Mouse (Mus musculus): ENCODE results near the gene Fzd2. TPM values are rescaled to one million over a fixed set of nuclear protein-coding genes. Genes with fewer than 3 reads are reported as not detected.
"Not testable (repeated sequence)": the region's sequence is repeated elsewhere in the genome, so short reads cannot be mapped to it uniquely, and the experiment has no call there.

The Fzd2 gene
- total RNA-seq (2021) = 10 to 100 TPM; 21.9 TPM

DNA sequence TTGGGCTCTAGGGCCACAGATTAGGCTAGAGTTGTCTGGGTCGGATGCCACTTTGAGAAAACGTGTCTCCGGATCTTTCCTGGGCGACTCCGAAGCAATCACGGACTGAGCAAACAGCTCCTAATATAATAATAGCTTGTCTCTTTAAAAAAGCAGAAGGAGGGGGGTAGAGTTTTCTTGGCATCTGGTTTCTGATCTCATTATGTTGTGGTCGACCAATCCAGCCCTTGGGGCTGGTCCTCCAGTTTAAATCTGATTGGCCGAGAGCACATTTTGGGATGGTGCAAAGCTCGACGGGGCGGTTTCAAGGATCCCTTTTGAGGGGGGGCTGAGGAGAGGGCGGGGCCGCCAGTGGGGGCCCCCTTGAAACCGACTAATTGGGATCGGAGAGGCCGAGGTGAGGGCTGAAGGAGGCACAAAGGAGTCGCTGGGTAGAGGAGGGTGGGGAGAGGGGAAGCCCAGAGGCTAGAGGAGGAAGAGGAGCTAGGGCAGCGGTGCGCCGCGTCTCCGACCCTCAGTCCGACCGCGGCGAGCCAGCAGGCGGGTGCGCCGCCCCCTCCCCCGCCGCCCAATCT is at the start of gene Fzd2:
Gene Fzd2, plus strand, starts transcription at position 387 of the 575 bp plus-strand sequence.
- DNase-seq = peak; percentile 88

DNA sequence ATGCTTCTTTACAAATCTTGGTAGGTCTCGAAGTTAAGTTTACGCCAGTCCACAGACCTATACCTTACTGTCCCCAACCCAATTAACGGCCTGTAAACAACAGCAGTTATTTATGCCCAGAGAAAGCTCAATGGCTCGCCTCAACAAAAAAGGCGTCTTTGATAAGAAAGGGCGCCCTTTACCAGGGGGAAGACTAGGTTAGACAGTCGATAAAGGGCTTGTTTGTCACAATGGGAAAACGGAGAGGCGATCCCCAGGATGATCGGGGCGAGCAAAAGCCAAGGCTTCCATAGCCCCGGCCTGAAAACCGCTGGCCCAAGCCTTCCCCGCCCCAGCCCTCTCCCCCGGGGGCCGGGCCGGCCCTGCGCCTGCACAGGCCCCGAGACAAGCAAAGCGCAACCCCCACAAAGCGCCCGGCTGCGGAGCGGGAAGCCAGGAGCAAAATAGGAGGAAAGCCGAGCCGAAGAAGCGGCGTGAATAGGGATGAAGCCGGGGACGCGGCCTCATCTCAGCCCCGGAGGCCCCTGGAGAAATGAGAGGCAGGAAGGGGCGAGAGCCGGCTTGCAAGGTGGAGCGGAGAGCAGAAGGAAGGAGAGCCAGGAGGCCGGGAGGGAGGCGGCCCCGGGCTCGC is 48.7 kb upstream of the Fzd2 start:
- DNase-seq = no peak

DNA sequence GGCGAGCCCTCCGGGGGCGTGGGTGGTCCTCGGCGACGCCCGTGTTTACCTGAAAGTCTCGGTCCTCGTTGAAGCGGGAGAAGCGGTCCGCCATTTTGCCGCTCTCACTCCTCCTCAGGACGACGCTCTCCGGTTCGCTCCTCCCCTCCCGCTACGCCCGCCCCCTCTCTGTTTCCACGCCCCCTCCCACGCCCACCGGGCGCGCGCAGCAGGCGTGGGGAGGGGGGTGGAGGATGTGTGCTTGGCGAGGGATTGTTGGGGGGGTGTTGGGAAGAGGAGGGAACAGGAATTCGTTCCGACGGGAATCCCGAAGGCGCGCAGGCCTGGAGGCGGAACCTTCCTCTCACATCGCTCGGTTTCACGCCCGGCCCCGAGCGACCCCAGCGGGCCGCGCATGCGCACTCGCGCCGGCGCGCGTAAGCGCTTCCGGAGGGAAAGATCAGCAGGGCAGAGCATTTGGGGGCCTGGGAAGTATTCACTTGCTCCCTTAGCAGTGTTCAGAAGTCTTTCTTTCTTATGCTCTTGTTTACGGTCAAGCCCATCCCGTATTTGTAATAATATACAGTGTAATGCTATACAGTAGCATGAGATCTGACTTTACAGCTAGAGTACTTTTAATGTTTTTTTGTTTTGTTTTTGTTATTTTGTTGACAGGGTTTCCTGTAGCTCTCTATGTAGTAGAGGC is 48.0 kb upstream of the Fzd2 start, which contains the start of gene Gpatch8:
Gene Gpatch8, minus strand, starts transcription at position 362 of the 685 bp plus-strand sequence.
- DNase-seq = peak; percentile 96

DNA sequence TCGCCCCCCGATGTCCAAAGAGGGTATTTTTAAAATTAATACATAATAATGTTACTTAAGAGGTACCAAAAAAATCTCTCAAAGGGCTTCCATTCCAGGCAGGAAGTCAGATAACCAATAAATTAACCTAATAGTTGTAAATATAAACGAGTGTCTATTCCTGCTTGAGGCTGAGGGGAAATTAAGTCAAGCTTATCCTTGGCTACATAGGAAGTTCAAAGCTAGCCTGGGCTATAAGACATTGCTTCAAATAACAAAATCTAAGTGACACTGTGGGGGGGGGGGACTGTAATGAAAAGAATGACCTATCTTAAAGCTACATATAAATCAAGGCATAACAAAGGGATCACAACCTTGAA is 47.5 kb upstream of the Fzd2 start:
- DNase-seq = no peak

DNA sequence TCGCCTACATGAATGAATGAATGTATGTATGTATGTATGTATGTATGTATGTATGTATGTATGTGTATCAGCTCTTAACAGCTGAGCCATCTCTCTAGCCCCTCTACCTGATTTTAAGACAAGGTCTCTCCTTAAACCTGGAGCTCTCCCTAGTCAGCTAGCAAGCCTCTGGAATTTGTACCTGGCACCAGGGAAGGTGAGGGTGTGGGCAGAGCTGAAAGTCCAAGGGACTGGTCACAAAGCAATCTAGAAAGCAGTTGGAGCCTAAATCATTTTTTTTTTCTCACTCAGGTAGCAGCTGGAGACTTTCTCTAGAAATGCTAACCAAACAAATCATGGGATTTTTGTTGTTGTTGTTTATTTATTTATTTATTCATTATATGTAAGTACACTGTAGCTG is 46.8 kb upstream of the Fzd2 start:
- DNase-seq = no peak

DNA sequence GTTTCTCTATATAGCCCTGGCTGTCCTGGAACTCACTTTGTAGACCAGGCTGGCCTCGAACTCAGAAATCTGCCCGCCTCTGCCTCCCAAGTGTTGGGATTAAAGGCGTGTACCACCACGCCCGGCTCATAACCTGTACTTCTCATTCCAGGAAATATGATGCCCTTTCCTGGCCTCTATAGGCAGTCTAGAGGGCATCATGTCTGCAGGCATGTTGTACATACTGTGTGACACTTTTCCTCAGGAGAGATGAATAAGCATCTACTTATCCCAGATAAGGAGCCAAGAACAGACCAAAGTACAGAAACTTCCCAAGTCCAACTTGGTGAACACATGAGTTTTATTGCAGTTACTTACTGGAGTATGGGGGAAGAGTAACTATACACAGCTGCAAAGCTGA is 45.5 kb upstream of the Fzd2 start:
- DNase-seq = no peak

DNA sequence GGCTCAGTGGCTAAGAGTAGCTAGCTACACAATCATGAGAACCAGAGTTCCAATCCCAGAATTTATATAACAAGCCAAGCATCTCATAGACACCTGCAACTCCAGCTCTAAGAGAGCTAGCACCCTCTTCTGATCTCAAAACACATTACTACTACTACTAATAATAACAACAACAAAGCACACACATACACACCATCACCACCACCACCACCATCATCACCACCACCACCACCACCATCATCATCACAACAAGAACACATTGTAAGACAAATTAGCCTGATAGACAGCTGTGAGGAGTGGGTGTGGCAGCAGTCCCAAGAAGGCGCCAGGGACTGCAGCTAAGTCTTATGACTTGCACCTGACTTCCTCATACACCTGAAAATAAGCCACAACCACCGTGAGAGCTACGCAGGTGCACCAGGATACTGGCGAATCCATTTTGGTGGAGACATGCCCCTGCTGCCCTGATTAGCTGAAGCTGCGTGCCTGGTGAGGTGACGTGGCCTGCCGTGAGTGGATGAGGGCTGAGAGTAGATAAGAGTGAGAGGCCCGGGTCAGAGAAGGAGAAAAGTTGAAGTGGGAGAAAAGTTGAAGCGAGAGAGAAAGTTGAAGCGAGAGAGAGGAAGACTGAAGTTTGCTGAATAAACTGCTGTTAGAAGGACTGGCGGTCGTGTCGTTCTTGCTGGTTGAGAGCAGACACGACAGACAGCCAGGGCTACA is 39.1 kb upstream of the Fzd2 start:
- not testable (repeated sequence) for DNase-seq

DNA sequence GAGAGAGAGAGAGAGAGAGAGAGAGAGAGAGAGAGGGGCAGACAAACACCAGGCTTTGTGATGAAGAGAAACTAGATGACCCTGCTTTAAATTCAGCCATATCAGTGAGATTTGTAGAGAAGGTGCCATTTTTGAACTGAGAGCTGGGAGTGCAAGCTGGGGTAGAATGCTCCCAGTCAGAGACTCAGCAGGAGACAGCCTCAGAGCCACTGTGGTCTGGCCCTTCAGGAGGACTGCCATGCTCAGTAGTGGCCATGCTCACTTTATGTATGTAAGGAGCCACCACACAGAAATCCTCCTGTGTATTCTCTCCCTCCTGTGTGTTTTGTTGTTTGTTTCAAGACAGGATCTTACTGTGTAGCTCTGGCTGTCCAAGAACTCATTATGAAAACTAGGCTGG is 38.5 kb upstream of the Fzd2 start:
- DNase-seq = no peak

DNA sequence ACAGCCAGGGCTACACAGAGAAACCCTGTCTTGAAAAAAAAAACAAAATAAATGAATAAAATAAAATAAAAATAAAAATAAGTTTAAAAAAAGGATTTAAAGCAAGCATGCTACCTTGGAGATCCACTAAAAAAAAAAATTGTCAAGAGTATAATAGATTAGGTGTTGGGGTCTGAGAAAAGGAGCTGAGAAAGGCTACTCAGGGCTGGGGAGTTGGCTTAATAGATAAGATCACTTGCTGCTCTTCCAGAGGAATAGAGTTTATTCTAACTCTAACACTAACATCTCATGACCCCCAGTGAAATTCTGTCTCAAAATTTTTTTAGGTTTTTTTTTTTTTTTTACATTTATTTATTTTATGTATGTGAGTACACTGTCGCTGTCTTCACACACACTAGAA is 37.9 kb upstream of the Fzd2 start:
- no peak for DNase-seq

DNA sequence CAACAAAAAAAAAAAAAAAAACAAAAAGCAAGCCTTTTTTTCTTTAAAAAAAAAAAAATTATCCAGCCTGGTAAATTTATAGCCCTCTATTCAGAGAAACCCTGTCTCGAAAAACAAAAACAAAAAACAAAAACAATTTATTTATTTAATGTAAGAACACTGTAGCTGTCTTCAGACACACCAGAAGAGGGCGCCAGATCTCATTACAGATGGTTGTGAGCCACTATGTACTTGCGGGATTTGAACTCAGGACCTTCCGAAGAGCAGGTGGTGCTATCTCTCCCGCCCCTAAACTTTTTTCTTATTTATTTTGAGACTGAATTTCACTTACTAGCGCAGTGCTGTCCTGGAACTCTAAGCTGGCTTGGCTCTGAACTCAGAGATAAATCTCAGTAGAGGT is 37.0 kb upstream of the Fzd2 start:
- DNase-seq = no peak

DNA sequence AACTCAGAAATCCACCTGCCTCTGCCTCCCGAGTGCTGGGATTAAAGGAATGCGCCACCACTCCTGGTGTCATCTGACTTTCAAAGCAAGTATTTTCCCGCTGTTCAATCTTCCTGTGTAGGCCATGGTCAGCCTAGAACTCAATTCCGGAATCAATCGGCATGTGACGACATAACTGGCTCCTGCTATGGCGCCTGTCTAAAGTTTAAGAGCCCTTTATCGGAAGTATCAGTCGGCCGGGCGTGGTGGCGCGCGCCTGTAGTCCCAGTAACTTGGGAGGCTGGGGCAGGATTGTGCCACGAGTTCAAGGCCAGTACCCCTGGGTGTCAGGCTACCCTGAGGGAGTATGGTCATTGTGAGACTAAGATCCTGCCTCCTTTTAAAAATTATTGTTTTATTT is 36.5 kb upstream of the Fzd2 start:
- DNase-seq = no peak

DNA sequence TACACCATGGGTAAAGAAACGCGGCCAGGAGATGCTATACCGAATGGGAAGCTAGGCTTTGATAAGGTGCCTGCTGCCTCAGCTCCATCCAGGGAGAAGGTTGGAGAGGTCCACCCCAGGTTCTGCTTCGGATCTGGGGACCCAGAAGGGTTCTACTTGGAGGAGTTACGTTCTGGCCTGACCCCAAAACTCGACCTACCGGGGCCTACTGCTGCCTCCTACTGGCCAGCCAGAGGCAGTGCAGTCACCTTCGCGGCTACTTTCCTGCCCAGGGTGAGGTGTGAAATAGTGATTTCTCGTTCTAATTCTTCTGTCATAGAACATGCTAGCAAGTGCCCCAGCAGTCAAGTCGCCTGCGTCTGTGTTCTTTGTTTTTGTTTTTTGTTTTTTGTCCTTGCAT is 36.0 kb upstream of the Fzd2 start:
- DNase-seq = peak; percentile 19

DNA sequence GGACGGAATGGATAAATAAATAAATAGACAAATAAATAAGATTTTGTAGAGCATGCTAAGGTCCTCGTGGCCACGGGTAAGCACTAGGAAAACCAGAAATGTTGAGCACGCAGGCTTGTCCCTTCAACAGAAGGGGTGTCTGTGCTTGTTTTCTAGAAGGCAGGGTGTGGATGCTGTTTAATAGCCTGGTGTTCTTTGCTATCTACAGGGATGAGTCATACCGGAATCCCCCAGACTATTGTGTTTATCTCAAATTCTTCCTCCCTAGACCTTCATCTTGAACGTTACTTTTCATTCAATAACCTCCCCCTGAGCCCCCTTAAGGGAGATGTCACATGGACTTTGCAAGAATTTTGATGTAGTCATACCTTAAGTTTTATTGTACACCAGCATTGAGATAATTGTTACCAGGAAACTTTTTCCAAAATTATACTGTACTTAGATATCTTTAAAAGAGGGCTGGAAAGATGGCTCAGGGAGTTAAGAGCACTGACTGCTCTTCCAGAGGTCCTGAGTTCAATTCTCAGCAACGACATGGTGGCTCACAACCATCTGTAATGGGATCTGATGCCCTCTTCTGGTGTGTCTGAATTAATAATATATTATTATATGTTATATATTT is 35.3 kb upstream of the Fzd2 start:
- no peak for DNase-seq

DNA sequence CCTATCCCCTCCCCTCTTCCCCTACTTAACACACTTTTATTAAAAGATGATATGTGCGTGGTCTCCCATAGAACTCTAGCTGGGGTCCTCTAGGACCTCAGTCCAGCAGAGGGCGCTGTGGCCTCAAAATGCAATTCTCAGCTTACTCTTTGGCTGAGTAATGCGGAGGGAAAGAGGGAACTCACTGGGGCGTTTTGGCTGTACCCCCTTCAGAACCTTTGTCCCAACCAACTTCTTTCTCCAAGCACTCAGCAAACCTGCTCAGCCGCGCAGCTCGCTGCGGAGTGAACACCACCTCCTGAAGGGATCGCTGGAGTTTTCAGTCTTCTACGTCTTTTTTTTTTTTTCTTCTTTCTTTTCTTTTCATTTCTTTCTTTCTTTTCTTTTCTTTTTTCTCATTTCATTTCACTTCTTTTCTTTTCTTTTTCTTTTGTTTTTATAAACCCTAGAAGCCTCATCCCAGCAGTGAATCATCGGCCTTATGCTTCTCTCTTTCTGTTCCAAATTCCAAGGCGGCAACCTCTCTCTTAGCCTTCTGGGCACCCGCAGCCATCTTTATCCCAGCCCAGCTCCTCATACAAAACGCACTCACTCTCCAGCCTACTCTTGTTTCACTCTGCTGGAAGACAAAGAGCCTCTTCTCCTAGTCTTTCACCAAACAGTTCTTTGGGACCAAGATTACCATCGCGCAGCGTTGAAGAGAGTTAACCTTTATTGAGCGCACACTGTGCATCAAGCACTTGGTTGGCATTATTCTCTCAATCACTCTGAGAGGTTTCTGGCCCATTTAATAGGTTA is 31.1 kb upstream of the Fzd2 start:
- peak; percentile 94 for DNase-seq

DNA sequence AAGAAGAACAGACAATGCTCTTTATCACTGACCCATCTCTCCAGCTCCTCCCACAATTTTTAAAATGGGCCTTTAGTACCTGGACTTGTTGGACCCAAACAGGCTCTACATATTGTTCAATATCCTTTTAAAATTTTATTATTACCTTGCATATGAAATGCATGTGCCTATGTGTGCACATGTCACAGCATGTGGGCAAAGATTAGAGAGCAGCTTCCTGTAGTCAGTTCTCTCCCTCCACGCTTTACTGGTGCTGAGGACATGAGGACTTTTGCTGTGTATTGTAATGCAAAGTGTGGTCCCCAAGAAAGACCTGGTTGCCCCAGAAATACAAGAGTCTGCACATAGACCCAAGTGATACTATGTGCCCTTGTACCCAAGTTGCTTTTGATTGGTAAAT is 29.2 kb upstream of the Fzd2 start:
- DNase-seq = no peak

DNA sequence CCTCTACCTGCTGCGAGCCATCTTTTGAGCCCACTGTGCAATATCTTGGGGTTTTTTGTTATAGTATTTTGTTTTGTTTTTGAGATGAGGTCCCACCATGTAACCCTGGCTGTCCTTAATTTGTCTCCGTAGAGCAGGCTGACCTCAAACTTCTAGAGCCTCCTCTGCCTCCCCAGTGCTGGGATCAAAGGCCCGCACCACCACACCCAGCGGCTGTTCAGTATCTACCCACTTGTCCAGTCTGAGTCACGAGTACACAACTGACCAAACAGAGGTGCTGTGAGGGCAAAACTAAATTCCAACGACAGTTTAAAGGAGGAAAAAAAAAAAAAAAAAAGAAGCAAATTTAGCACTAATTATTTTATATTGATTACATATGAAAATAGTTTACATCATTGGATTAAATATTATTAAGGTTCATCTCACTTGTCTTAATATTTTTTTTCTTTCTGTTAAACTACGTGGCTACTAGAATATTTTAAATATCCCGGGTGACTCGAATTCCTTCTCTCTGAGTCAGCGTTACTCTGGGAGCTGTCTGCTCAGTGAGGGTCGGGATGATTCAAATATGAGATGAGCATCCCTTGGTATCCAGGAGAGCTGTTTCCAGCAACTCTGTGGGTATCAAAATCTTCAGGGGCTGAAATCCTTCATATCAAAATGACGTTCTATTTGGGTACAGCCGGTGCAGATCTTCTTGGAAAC is 28.0 kb upstream of the Fzd2 start:
- DNase-seq = no peak

DNA sequence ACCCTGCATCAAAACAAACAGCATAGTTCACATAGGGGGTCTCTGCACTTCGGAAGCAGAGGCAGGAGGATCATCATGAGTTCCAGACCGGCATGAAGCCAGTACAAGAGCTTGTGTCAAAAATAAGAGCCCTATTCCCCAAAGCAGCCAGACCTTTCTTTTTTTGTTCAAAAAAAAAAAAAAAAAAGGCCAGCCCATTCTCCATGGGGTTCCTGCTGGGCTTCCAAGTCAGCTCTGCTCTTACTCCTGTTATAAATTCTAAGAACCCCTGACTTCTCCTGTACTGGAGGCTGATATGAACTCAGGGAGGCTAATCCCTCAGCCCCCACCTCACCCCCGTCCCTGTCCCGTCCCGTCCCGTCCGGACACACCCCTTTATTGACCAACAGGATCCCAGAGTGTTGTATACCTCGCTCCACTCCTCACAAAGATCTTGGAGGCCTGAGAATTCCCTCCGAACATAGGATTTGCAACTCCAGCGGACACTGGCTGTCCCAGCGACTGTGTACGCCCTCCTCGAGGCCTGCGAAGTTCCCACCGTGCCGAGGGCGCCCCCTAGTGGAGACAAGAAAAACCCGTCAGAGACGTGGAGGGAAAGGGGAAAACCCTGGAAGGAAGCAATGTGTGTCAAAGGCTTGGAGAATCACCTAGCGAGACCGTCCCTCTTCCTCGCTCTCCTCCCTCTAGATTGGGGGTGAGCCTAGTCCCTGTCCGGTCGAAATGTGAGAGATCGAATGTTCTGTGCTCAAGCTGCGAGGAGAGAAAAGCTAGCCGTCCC is 25.7 kb upstream of the Fzd2 start:
- DNase-seq = peak; percentile 93

DNA sequence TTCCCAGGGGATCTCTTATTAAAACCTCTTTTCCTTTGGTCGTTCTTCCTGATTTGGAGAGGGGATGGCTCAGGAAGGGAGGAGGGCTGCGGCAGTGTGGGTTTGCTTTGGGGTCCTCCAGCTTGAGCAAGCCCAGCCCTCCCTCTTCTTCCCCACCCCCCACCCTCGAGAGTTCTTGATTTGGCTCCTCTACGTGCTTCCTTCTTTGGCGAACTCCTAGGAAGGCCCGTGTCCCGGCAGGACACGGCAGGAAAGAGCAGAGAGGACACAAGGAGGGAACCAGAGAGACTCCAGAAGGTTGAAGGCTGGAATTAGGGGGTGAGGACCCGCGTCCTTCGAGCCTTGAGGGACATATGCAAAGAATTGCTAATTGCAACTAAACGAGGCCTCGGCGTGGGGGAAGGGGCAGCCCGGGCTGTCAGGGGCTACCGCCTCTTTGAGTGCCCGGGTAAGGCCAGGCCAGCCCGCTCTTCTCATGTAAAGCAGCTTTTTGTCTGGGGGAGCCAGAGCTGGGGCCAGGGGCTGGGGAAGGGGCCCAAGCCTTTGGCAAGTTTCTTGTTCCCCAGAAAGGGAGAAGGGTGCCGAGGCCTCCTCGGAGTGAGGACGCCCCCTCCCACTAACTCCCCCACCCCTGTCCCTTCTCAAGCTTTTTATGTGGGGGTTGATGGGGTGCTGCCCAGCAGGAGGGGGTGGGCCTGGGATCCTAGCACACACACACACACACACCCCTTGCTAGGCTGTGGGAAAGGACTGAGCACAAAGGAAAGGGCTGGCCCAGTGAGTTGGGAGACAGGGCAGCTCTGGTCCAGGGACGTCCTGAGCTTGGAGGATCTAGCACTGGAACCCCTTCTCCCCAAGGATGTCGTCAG is 24.8 kb upstream of the Fzd2 start, which contains the start of gene Gm11627:
Gene Gm11627, minus strand, starts transcription at position 297 of the 869 bp plus-strand sequence.
- peak; percentile 52 for DNase-seq

DNA sequence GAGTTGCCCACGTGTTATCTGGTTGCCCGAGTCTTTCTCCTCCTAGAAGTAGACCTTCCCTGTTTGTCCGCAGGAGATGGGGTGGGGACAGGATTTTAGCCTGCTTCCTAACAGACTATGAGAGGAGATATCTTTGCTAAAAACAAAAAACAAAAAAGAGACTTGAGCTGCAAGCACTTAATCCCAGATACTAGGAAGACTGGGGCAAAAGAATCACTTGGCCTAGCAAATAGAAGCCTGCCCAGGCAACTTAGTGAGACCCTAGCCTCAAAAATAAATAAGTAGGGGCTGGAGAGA is 24.2 kb upstream of the Fzd2 start:
- DNase-seq = no peak
